Mouse (Mus musculus) kidney, postnatal 36 days (tissue): ENCODE results near the gene Vti1a.
A peak's percentile ranks its signal among the peaks of the same experiment; 100 is the strongest.

Experiments used
- DNase-seq, 2 experiments: peaks; one replicate each; pipeline ENCODE4 v3.0.0; 2021 to 2022; ENCODE audit warnings: mixed read lengths in 2 of 2

Gene Vti1a

DNA sequence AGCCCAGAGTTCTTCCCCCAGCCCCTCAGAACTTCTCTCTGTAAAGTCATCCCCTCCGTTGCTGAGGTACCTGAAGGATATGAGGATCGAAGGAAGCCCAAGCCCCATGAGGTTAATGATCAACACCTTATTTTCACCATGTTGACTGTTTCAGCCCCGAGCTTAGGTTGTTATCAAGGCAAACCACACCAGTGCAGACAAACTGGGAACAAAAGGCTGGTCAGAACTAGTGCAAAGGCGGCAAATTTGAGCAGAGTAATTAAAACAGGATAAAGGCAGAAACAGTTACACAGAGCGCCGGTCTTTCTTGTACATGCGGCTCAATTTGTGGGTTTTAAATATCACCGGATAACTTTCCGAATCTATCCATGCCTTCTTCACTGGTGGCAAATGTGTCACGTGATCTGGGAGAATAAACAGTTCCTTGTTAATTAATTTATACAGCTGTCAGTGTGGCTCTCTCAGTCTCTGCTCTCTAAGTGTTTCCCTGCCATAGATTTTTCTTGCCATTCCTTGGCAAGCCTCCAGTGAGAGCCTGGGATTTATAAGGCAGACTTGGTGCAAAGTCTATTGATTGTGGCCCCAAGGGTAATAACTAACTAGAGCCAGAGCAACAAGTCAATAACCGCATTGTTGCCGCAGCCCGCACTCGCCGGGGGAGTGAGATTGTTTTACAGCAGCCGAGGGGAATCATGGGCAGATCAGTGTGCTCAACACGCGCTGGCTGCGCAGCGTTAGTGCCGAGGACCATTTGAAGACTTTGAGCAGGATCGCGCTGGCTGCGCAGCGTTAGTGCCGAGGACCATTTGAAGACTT is 277.0 kb downstream of the Vti1a start:
- peak; percentile 73 to 82 for DNase-seq

DNA sequence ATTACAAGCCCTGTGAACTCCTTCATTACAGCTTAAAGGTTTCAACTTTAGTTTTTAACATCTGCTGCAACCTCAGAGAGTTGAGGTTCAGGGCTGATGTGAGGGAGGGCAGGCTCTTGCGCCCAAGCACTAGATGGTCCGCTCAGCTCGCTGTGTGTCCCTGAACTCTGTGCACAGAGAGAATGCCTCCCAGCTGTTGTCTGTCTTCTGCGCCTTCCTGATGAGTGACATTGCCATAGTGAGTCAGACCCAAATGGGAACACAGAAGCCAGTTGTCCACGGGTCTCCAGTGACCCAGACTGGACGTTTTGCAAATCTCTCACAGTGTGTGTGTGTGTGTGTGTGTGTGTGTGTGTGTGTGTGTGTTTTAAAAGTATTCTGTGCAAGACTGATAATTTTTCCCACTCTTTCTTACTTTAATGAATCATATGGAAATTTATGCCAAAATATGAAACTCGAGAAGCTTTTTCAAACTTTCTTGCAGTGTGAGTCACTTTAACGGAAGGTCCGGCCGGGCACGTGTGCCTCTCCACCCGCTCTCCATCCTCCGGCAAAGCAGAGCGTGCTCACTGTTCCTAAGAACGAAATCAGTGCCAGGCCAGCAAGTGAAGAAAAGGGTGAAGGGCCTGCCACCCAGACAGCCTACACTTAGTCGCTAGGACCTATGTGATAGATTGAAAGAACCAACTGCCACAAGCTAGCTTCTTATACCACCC is 277.8 kb downstream of the Vti1a start:
- no peak for DNase-seq

DNA sequence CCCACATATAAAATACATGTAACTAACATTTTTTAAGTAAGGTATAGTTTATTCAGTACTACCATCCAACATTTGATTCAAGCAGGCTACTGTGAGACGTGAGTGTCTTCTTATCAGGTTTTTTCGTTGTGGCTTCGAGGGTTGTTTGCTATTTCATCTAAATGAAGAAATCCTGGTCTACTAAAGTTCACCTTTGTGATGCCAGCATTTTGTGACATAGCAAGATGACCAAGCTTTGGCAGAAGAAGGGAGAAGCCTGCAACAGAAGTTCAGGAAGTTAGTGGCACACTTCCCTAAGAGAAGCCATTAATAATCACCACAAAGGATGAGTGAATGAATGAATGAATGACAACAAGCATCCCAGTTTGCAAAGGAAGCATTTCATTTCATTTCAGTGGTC is 278.4 kb downstream of the Vti1a start:
- no peak for DNase-seq

- no peak for DNase-seq
Observed at GRCm38 (mm10) chr19:55595945-55596649, 280.0 kb downstream of the Vti1a start.

GRCm38 (mm10) chr19:55596804-55597203 is 280.7 kb downstream of the Vti1a start:
- DNase-seq: no peak

DNA sequence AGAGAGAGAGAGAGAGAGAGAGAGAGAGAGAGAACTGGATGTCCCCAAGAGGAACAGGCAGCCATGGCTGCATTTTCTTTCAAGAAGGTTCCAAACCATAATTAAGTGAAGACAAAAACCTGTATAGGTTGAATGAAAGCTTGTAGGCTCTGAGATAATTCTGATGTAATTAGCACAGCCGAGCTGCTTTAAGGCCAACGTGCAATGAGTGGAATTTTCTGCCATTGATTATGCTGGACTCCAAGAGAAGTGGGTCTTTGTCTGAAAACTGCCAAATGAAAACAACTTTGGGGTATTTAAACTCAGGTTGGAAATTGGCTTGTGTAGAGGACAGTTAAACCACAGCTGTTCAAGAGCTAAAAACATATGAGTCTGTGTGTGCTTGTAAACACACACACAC is 281.2 kb downstream of the Vti1a start:
- DNase-seq: no peak

DNA sequence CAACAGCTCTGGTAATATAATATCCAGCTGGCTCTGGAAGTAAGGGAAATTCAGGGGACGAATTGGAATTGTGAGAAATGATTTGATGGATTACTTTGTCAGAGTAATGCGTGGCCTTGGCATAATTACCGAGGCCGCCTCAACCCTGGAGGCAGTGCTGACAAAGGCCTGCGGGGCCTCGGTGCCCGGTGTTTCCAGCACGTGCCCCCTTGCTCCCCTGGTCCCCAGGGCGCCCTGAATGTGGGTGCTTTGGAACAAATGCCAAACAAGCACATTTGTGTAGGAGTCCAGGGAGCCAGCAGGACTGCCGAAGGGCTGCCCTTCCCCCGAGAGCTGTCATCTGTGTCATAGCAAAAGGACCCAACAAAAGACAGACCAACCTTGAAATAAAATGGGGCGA is 281.9 kb downstream of the Vti1a start:
- no peak for DNase-seq

DNA sequence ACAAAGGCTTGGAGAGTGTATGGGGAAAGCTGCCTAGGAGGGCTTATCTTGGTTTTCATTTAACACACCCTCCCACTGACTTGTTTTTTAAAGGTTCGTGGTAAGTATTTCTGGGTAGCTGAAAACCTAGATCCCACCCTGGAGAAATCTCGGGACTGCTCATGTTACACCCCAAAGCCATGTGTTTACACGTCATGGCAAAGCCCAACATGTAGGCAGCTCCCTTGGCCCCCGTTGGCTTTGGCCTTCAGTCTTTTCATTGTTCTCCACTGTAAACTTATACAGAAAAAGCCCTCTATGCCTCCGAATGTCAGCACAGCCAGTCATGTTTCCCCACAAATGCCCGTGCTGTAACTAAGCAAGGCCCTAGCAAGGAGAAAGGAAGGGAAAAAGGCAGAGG is 283.0 kb downstream of the Vti1a start:
- DNase-seq: no peak

DNA sequence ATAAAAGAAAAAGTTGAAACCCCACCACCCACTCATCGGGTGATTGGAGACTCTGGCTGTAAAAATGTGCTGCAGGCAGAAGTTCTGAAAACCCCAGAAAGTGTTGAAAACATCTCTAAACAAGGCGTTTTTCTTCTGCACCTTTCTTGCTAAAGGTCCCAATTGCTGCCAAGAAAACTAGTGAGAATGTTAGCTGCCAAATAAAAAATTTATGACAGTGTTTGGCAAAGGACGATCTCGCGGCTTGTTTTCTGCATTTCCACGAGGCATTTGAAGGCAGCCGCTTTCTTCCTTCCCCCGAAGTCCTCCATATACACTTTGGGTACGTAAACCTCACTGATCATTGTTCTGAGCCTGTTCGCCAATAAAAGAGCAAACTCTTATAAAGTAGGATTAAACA is 291.6 kb downstream of the Vti1a start:
- DNase-seq: no peak

DNA sequence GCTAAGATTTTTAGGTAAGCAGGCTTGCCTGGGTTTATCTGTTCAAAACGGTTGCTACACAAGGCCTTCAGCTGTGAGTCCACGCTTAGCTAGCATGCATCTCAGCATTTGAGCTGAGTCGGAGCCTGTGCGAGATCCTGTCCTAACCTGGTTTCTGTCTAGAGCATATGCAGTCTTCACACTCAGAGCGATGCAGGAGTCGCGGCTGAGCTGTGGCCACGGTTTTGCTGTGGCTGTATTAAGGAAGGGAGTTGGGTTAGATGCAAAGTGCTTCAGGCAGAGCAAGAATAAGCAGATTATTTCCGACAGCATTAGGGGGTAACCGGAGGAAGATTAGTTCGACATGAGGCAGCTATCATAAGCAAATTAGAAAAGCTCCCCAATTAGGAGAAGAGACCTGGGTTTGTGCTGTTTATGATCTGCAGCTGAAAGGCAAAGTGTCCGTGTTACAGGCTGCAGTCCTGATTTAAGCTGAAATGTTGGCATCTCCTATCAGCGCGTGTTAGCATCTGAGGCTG is 292.8 kb downstream of the Vti1a start:
- no peak for DNase-seq

DNA sequence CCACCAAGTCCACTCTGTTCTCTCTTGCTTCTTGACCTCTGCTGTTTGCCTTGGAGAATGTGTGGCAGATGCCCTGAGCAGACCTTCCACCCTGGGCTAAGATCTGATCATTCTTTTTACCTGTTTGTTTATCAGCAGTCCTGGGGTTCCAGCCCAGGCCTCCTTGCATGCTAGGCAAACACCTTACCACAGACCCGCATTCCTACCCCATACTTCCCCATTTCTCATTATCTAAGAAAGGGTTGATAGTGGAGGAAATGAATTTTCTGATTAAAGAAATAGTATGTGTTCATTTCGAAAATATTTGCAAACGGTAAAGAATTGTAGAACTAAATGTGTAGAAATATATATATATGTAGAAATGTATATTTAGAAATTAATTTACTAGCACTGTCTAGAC is 293.7 kb downstream of the Vti1a start:
- no peak for DNase-seq

DNA sequence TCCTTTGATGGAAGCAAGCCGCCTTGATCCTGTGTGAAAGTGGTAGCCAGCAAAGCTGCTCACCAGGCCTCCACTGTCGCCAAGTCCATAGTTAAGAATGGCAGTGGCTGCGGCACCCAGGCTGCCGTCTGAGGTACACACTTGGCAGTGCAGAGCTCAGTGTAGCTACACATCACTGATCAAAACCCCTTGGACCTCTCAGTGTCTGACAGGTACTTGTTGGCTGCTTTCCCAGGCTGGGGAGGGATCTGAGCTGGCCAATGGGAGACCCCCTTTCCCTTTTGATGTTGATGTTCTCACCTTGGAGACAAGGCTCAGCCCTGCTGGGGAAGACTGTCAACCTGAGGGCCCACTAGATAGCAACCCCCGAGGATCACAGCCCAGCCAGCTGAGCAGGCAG is 299.6 kb downstream of the Vti1a start:
- DNase-seq: peak; percentile 49 to 63

DNA sequence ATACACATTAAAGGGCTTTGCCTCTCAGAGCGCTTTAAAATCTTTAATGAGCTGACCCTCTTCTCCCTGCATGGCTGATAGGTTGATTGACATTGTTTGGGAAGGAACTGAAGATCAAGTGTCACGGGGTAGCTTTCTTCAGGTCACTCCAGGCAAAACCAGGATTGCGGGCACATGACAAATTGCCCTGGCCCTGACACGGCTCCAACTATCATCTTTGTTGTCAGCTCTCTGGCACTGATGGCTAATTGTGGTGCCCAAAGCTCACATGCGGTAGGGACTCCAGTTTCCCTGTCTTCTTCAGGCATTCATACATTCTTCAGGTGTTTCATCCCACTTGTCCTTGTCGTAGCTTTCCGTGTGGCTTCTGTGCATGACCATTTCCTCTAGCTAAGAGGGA is 300.2 kb downstream of the Vti1a start:
- peak in 1 of 2 experiments; percentile 21 for DNase-seq

DNA sequence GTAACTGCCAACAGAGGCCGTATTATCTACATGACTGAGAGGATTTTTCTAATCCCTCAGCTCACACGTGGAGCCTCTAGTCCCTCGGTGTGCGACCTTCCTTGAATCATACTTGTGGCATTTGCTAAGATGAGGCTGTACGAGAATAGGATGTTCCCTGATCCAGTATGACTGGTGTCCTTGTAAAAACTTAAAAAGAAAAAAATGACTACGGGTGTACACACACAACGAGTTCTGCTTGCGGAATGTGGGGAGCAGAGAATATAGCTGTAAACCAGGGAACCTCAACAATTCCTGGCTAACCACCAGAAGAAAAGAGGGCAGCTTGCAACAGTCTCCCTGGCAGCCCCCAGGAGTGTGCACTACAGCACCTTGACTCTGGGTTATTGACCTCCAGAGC is 300.8 kb downstream of the Vti1a start:
- DNase-seq: no peak

DNA sequence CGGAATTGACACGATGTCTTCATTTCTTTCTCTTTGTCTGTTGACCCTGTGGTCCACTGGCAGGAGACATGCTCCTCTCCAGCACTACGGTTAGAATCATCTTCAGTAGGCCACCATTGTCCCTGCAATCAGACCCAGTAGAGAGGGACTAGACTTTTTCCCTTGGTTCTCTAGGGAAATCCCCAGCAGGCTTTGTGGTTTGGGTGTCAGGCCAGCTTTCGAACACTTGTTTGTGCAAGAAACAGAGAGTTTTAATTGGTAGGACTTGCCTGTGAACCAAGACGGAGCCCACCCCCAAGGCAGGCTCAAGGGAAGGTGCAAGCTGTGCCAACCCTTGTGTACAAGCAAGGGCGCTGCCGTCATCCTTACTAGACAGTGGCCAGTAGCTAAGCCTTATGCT is 302.5 kb downstream of the Vti1a start:
- no peak for DNase-seq

DNA sequence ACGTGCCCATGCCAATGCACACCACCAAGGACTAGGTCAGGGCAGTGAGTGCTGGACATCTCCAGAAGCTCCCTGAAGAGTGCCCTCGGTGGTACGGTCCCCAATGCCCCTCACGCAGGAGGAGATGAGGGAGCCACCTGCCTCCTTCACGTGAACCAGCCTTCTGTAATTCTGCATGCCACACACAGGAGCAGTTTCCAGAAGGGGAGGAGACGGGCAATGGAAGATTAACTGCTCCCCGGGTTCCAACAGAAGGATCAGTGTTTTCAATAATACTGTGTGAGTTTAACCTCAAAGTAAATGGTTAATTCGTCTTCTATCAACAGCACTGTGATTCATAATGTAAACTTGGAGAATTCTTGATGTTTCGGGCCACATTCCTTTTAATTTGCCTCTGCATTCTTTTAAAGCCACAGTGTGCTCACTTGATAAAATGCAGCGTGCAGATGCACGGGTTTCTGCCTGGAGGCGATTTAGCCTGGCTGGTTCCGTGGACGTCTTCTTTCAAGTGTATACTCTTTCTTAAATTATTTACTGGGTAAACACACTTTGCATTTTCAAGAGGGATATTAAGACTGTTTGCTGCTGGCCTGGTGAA is 304.4 kb downstream of the Vti1a start:
- peak; percentile 40 to 63 for DNase-seq

GRCm38 (mm10) chr19:55621011-55621625 is 305.0 kb downstream of the Vti1a start:
- DNase-seq: peak; percentile 67 to 84

- DNase-seq: no peak
Observed at GRCm38 (mm10) chr19:55622821-55623220, 306.7 kb downstream of the Vti1a start.

- no peak for DNase-seq
Observed at GRCm38 (mm10) chr19:55623605-55624004, 307.5 kb downstream of the Vti1a start.

GRCm38 (mm10) chr19:55626483-55626882 is 310.4 kb downstream of the Vti1a start:
- DNase-seq: no peak

DNA sequence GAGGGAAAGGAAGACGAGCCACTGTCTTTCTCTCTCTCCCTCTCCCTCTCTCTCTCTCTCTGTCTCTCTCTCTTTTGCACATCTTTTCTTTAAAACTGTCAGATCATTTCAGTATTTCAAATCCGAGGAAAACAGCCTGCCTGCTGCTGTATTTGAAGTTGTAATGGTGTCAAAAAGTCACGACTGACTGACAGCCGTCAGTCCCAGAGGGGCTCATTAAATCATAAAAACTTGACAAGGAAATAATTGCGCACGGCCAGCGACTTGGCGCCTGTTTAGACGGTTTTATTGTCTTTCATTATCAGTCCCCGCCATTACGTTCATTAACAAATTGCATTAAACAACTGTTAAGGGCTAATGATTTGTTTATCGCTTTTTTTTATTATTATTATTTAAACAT is 310.9 kb downstream of the Vti1a start:
- no peak for DNase-seq

GRCm38 (mm10) chr19:55635488-55635887 is 319.4 kb downstream of the Vti1a start:
- no peak for DNase-seq

DNA sequence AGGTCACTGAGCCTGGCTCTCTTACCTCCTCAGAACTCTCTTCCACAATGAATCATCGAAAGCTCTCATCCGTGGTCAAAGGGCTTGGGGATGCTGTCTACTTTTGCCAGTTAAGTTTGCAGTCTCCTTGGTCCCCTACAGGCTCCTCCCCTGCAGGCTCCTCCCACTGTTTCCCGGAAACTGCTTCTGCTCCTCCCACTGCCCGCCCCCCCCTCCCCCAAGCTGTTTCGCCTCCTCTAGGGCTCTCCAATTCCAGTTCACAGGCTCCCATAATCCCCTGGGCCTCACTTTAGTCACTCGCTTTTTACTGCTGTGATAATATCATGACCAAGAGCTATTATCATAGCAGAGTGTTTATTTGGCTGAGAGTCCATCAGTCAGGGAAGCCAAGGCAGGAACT is 324.2 kb downstream of the Vti1a start:
- DNase-seq: no peak
